Mouse (Mus musculus) T-helper 2 cell (primary cell): ENCODE measurements at regions not wholly inside any gene's neighbourhood (a gene's known extent, or its start where the extent isn't known, plus 50 kb on each side); places are given as distances from the start of the nearest gene placed in this dataset.

Experiments used
- in situ Hi-C: fragments of 300-600 bp; cut with MboI, MseI; formaldehyde crosslinking; loops from one replicate; pipeline ENCODE4 v1.15.1; 2025; ENCODE audit warnings: high pct_unique_total_duplicates

DNA sequence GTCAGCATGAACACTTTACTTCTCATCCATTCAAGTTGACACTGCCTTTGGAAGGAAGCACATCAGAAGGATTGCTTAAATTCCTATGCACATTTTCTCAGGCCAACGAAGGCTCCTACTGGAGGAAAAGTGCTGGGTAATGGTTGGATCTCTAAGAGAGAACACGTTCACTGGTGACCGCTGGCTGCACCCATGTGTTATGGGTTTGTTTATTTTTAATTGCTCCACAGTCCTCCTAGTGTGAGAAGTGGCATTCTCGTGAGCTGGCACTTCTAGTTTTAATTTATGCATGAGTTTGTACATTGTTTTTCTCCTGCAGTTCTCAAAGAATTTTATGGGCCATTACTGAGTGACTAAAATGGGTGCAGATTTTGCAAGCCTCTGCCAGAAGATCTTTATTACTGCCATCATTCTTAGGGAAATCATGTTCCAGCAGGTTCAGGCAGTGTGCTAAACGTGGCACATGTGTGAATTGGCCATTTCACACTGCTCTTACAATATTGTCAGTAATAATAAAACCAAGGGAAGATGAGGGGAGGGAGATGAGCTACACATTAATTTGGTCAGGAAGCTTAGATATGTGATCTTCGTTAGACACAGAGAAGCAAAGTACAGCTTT lies 731.6 kb downstream of the Ttll7 start:
- in situ Hi-C loops: no loop called here

DNA sequence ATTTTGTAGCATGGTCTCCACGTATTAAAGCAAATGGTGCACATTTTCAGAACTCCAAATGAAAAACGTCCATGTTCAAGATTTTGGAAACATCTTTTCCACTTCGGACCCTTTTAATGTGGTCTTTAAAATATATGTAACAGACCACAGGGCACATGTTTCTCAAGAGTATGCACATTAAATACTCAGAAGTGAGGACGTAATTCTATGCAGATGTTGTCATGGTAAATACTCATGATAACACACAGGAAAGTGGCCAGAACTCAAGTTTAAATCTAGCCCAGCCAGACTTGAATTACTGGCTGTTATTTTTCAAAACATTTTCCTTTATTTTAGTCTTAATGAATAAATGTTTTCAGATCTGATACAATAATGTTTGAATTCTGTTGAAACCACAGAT lies 719.7 kb downstream of the Ttll7 start:
- in situ Hi-C loops: no loop called here

DNA sequence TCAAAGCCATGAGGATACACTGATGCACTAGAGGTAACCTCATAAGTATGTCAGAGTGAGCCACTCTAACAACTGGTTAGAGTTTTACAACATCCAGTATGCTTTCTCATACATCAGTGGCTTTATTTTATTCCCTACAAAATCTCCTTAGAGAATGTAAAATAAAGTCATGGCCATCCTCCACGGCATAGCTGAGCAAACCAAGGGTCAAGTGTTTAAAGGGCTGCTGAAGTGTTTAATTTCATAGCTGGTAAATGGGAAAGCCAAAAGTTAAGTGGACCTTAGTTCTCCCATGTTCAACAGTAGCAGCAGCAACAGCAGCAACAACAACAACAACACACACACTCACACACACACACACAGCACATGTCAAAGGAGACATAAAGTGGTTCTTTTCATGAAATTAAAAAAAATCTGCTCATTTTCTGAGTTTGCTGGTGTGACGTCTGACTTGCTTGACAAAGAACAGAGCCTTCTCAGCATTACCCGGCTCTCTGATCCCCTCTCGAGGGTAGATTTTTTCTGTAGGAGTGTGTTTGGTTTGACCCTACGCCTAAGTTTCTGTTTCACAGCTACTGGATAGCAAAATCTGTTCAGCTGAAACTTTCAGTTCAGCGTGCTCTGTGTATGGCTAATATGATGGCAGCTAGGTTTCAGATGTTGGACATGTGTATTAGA lies 693.3 kb downstream of the Ttll7 start:
- in situ Hi-C loops: no loop called here

DNA sequence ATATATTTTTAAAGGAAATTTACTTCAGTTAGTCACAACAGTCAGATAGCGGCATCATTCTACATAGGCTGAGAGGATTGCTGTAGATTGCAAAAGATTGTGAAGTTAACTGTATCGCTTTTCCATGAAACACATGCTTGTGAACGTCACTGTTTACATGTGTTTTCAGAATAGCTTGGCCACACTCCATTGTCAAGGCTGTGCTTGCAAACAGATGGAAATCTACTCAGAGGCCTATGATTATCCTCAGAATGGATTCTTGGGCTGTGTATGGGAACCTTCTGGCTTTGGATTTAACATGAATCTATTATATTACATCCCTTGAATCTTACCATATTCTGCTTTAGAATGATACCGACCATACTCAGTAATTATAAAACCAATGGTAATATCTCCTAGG lies 690.1 kb downstream of the Ttll7 start:
- in situ Hi-C loops: no loop called here

DNA sequence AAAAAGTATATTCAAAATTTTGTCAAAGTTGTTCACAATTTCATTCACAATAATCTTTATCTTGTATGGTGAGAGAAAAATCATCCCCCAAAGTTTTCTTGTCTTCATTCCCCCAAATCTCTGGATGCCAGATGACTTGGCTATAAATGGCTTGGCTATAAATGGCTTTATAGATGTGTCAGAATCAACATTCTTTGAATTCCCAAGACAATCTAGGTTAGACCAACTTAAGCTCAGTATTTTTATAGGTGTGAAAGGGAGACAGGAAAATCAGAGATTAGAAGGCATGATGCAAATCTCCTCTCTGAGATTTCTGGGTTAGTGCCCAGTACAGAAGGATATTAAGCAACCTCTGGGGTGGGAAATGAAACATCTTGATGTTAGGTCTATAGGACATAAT lies 685.4 kb downstream of the Ttll7 start:
- in situ Hi-C loops: no loop called here

DNA sequence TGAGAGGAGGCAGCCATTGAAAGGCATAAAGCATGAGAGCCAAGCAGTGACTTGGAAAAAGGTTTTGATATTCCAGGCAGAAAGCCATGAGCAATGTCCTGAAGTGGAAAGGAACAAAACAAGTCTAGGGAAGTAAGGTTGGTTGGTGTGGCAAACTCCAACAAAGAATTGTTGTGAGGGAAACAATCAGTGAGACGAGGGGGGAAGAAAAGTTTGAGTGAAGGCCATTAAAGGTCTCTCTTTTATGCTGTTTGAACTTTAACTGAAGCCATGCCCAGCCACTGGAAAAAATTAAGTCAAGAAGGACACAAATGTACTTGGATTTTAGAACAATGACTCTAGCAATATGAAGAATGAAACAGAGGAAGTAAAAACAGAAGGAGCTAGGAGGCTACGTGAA lies 680.0 kb downstream of the Ttll7 start:
- in situ Hi-C loops: no loop called here

DNA sequence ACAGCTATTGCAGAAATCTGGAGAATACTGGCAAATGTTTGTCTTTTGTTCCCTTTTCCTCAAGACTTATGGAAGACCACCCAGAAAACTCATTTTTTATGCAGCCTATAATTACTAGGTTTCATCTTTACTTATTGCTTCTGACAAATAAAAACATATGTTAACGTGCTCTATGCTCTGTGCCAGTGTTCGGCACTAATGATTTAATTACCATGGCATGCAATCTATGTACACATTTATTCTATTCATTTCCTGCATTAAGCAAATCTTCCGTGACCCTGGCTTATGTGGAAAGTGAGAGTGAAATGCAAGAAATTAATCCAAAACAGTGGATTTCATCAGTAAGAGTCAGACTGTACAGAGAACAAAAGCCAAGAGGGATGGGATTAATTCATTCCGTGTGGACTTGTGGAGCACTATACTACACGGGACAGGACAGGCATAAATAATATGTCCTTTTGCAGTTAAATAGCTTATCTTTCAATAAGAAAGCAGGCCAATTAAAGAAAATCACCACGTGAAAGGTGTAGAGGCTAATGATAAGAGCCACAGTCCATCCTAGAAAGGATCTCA lies 679.5 kb downstream of the Ttll7 start:
- in situ Hi-C loops: no loop called here
